Mouse (Mus musculus): Measurements from ENCODE around the gene Tmem100. TPM values are rescaled to one million over a fixed set of nuclear protein-coding genes. Genes with fewer than 3 reads are reported as not detected.

Tmem100 gene
- total RNA-seq, 2 experiments from 2014 or later: 15.3 to 18.5 TPM

DNA sequence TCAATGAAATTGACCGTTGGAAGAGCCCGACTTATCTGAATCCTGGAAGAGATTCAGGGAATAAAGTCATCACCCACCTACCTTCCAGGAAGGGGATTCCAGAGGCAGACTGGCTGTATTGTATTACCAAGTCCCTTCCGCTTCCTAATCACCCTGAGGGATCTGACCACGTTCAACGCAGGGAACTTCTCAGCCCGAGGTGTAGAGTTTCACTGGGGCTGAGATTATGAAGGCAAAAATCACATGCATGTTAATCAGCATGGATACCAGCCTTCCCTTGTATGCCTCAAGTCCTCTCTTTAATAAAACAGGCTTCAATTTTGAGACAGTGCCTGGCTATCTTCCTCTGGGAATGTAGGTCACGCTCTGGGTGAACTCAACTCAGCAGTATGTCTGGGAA, 14.9 kb upstream of the Tmem100 start:
- DNase-seq: no peak

DNA sequence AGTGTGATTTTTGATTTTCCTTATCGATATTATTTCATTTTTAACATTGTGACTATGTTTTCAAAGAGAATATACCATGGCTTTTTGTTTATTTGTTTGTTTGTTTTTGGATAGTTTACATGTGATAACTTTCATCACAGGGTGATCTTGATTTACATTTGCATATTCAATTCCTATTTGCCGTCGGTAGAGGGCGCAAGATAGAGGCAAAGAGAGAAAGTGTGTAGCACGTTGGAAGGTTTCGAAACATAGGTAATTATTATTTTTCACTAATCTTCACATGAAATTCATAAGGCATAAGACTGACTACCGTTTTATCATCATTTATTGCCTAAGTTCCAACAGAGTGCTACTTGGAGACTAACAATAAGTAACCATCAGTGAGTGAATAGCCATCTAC, 11.0 kb upstream of the Tmem100 start:
- no peak for DNase-seq

- no peak for DNase-seq
Observed at GRCm38 (mm10) chr11:90025891-90026801, 4.0 kb upstream of the Tmem100 start.

GRCm38 (mm10) chr11:90026802-90027174, 3.4 kb upstream of the Tmem100 start:
- DNase-seq: no peak

- DNase-seq: no peak
Observed at GRCm38 (mm10) chr11:90027216-90027615, 2.9 kb upstream of the Tmem100 start.

GRCm38 (mm10) chr11:90028746-90029145, 1.4 kb upstream of the Tmem100 start:
- DNase-seq: no peak

GRCm38 (mm10) chr11:90029354-90029753, 794 bp upstream of the Tmem100 start:
- DNase-seq: no peak

- peak; percentile 21 to 39 for DNase-seq
Observed at GRCm38 (mm10) chr11:90030557-90030956, 409 bp downstream of the Tmem100 start.

GRCm38 (mm10) chr11:90031076-90031475, 928 bp downstream of the Tmem100 start:
- DNase-seq: no peak

DNA sequence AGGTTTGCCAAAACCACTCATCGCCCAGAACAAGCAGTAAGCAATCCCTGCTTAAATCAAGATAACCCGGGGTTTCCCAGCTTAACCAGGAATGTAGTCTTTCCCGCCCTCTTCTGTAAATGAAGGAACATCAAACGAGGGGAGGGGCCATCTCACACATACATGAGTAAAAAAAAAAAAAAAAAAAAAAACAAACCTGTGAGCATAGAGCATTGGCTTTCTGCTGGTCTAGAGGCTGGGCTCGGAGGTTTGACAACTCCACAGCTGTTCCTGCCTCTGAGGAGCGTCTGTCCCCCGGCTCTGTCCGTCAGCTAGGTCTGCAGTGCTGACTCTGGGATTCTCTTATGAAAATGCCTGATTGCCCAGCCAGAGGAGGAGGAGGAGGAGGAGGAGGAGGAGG, 2.7 kb downstream of the Tmem100 start:
- no peak for DNase-seq

- DNase-seq: no peak
Observed at GRCm38 (mm10) chr11:90033442-90033841, 3.3 kb downstream of the Tmem100 start.

DNA sequence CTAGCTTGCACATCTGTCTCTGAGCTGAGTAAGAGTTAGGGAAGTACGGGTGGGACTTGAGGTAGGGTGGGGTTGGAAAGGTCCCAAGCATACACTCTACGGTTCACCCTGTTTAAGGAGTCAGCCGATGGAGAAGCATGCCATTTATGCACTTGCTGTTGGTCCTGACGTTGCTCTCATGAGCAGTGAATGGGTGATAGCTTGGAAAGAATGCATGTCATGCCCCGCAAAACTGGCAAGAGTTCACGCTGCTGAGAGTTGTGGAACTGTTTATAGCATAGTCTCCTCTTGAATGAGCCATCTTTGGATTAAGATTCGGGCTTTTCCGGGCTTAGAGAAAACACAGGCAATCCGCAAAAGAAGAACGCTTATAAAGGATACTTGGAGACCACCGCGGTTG, 4.5 kb downstream of the Tmem100 start:
- DNase-seq: no peak

DNA sequence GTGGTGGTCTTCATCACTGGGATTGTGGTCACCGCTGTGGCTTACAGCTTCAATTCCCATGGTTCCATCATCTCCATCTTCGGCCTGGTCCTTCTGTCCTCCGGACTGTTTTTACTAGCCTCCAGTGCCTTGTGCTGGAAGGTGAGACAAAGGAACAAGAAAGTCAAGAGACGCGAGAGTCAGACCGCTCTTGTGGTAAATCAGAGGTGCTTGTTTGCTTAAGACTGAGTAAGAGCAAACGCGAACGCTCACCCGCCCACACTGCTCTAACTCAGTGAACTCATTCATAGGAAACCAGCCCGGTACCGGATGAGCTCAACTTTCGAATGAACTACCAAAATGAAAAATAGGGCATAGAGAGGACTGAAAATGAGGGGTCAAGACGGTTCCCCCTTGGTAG, 5.4 kb downstream of the Tmem100 start:
- DNase-seq: no peak

GRCm38 (mm10) chr11:90036416-90036815, 6.3 kb downstream of the Tmem100 start:
- no peak for DNase-seq

GRCm38 (mm10) chr11:90038022-90038421, 7.9 kb downstream of the Tmem100 start:
- DNase-seq: peak in 1 of 2 experiments; percentile 30

GRCm38 (mm10) chr11:90044459-90044858, 14.3 kb downstream of the Tmem100 start:
- DNase-seq: no peak

GRCm38 (mm10) chr11:90046211-90046610, 16.1 kb downstream of the Tmem100 start:
- no peak for DNase-seq

DNA sequence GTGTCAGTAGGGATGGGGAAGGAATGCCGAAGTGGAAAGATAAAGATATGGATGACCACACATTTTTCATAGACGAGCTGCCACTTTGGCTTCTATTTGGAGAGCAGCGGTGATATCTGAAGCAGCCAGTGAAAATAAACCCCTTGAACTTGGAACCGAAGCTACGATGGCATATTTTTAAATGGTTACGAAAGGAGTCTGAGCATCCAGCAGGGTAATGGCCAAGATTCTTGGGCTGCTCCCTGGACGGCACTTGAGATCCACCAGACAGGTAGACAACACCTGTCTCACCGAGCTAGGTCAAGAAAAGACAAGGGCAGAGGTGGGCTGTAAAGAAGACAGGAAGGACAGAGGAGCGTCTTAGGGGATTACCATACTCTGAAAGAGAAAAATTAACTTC, 17.1 kb downstream of the Tmem100 start:
- DNase-seq: no peak

DNA sequence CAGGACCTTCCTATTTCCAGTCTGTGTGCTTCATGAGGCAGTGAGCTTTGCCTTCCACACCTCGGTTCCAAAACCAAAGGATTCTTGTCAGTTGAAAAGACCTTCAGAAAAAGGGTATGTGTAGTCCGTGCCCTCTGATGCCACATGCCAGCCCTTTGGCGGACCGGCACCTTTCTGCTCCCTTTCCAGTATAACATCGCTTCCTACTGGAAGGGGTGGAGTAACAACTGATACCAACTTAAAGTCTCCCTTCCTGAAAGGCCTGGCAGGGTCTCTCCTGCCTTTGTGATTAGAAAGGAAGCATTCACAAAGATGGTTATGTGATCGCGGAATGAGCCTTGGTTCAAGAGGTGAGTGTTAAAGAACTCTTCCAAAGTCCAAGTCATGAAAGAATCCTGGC, 19.9 kb downstream of the Tmem100 start:
- DNase-seq: no peak

DNA sequence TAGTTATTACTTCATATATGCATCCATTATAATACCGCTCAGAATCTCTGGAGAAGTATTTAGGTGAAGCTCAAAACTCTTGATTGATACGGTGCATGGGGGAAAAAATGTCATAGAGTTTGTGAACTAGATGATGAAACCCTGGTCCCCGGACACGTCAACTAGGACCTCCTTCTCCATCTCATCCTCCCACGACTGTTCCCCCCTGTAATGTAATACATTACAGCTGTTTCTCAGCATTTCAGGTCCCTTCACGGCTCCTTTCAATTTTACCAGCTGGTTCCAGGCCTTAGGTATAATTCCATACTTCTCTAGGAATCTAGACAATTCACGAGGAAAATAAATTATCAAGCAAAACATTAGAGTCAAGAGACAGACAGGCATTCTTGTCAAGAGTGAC, 22.6 kb downstream of the Tmem100 start:
- DNase-seq: no peak

- DNase-seq: no peak
Observed at GRCm38 (mm10) chr11:90053820-90054219, 23.7 kb downstream of the Tmem100 start.

- DNase-seq: no peak
Observed at GRCm38 (mm10) chr11:90054401-90054800, 24.3 kb downstream of the Tmem100 start.

GRCm38 (mm10) chr11:90057070-90057469, 26.9 kb downstream of the Tmem100 start:
- no peak for DNase-seq

GRCm38 (mm10) chr11:90059241-90059640, 29.1 kb downstream of the Tmem100 start:
- no peak for DNase-seq

DNA sequence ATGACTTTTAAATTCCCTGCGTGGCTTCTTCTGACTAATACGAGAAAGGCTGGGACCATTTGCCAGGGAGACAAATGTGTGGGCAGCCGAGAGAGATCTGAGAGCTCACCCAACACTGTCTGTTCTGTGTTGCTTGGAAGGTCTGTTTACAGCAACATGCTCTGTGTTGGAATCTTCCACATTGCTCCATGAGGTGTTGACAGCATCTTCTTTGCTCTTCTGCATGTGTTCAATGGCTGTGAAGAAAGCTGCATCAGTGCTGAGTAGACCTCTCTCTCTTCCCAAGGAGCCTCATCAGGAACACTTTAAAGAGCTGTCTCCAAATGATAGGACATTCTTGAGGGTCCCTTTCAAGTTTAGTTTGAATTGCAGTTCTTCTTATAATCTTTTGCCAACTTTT, 32.5 kb downstream of the Tmem100 start:
- DNase-seq: no peak

Measured in layer of hippocampus, postnatal 36 days (tissue).